Mouse (Mus musculus) liver, embryonic 14.5 days (tissue): Measurements from ENCODE around the gene Ltbp3.

Source experiments
- CTCF ChIP-seq: IDR thresholded peaks from 2 replicates; pipeline ENCODE4 v1.5.1; 2016; ENCODE audit warnings: antibody characterized with exemption, low read depth, control low read depth
- EP300 ChIP-seq: IDR thresholded peaks from 2 replicates; pipeline ENCODE4 v1.6.1; 2016; ENCODE audit warnings: antibody characterized with exemption, low read depth

- TF ChIP-seq CTCF, result no peak
- no peak for TF ChIP-seq EP300
Measured at GRCm38 (mm10) chr19:5721233-5721632, 19.5 kb upstream of the Ltbp3 start.
